Mouse (Mus musculus) kidney, postnatal 4 days (tissue): Measurements from ENCODE around the gene Rtf2.

ENCODE experiments used
- DNase-seq, 2 experiments: peaks; one replicate each; pipeline ENCODE4 v3.0.0; 2021; ENCODE audit warnings: mixed read lengths in 2 of 2

Rtf2 gene

GRCm38 (mm10) chr2:172439843-172440639, at the start of gene Rtf2:
Rtf2 (plus strand) TSS chr2:172440556.
- DNase-seq = peak; percentile 99 to 100

GRCm38 (mm10) chr2:172392041-172392521, 48.3 kb upstream of the Rtf2 start:
- DNase-seq = no peak

- peak; percentile 37 to 54 for DNase-seq
Observed at GRCm38 (mm10) chr2:172393391-172394051, 46.8 kb upstream of the Rtf2 start, which contains the start of gene Cass4. Cass4 (plus strand) TSS chr2:172393794.

DNA sequence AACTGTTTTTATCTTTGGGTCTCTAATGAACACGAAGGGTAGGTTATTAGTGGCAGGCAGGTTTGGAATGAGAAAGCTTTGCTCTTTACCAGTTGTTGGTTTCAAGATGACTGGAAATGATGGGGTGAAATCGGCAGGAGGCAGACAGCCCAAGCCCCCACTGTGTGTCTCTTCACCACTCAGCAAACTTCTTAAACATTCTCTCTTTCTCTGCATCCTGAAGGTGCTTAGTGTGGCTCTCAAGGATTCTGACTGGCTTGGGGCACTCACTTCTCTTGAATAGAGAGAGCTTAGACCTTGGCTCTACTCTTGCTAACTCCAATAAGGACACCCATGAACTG, 46.3 kb upstream of the Rtf2 start:
- DNase-seq = no peak

- DNase-seq = no peak
Observed at GRCm38 (mm10) chr2:172394671-172395070, 45.7 kb upstream of the Rtf2 start.

DNA sequence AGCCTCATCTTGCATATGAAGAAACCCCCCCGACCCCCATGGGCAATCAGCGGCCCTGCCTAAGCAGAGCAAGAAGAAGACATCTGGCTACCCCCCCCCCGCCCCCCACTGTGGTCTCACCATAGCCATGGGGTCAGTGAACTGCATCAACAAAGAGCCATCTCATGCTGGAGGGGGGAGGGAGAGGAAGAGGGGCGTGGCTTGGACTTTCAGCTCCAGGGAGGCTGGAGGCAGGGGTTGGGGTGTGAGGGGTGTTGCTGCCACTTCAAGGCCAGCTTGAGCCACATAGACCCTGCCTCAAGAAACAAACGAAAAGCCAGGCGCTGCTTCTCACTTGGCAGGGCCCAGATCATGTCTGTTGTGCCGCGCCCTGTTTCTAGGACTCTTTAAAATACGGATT, 44.4 kb upstream of the Rtf2 start:
- DNase-seq = no peak

- DNase-seq = peak in 1 of 2 experiments; percentile 29
Observed at GRCm38 (mm10) chr2:172399901-172400300, 40.5 kb upstream of the Rtf2 start.

DNA sequence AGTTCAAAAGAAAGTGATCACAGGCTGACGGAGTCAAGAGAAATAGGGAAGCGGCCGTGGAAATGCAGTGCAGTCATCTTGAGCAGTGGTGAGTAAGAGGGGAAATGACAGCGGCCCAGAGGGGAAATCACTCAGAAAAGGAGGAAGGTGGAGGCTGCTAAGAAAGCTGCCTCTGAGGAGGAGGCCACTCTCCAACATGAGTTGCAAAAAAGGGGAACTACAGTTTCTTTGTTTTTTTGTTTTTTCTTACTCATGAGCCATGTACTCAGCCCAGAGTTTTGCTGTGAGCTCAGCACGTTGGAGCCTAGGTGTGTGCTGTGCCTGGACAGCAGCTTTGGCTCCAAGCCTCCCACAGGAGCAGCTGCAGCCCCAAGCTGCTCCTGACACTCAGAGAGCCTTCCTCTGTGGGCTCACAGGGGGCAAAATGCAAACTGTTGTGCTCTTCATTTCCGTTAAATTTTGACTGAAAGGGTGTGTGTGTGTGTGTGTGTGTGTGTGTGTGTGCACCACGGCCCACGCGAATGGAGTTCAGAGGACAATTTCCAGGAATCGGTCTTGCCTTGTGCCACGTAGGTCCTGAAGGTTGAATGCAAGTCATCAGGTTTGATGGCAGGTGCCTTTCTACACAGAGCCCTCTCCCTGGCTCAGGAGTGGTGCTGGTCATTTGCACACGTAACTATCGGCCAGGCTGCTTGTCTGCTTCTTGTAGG, 39.1 kb upstream of the Rtf2 start:
- DNase-seq = no peak

- no peak for DNase-seq
Observed at GRCm38 (mm10) chr2:172404239-172404638, 36.1 kb upstream of the Rtf2 start.

DNA sequence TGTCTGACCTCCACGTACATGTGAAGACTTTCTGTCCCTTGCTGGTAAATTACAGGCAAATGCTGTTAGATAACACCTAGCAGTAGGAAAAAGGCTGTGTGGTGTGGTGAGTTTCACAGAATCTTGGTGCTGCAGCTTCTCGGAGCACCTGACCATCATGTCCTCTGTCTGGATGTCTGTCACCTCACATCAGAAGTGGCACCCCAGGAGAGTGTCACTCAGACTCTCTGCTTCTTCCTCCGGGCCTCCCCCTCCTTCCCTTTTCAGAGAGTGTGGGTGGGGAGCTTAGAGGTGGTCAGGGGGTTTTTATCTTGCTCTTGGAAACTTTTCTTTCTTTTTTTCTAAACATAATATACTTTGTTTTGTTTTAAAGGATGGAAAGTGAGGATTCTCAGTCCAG, 35.3 kb upstream of the Rtf2 start:
- no peak for DNase-seq

GRCm38 (mm10) chr2:172406173-172406572, 34.2 kb upstream of the Rtf2 start:
- DNase-seq = no peak

DNA sequence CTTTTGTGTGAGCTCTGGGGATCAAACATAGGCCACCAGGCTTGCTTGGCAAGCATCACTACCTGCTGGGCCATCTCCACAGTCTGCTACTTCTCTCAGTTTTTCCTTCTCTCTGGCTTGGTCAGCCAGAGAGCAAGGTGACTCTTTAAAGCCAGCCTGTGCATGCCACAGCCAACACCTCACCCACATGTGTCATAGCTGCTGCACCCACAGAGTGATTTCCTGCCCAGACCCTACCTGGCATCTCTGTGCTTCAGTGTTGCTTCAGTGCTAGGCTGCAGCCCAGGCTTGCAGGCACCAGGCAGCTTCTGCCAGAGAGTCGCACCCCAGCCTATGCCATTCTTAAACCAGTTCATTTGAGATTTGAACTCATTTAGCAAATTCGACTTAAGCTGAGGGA, 32.9 kb upstream of the Rtf2 start:
- DNase-seq = no peak

- no peak for DNase-seq
Observed at GRCm38 (mm10) chr2:172410686-172411085, 29.7 kb upstream of the Rtf2 start.

DNA sequence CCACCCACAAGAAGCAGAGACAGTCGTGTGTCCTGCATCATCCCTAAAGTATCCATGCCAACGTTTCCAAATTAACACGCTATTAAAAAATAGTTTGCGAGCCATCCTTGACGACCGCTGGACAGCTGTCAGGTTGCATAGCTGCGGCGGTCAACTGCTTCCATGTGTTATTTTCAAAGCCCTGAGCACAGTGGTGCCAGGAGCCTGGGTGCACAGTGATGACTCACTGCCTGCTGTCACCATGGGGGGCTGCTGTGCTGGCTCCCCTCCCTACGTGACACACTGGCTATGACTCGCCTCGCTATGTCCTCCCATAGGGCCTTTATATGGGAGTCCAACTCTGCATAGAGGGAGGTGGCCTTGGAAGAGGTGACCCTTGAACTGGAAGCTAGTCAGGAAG, 29.3 kb upstream of the Rtf2 start:
- DNase-seq = no peak

DNA sequence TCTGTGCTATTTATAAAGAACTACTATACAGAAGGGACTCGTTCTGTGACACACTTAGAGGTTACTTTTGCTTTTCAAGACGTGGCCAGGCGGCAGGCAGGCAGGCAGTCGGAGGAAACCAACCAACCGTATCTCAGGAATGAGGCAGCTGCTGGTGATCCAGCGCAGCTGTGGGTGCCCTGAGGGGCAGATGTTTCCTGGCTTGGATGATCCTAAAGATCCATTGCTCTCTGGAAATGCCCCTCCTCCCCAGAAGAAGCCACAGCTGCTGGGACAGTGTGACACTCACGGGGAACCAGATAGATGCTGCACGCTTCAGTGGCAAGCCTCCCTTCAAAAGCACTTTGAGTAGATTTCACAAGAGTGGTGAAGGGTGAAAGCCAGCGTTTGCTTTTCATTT, 27.9 kb upstream of the Rtf2 start:
- DNase-seq = peak; percentile 57 to 72

- peak; percentile 15 to 39 for DNase-seq
Observed at GRCm38 (mm10) chr2:172413273-172413672, 27.1 kb upstream of the Rtf2 start.

DNA sequence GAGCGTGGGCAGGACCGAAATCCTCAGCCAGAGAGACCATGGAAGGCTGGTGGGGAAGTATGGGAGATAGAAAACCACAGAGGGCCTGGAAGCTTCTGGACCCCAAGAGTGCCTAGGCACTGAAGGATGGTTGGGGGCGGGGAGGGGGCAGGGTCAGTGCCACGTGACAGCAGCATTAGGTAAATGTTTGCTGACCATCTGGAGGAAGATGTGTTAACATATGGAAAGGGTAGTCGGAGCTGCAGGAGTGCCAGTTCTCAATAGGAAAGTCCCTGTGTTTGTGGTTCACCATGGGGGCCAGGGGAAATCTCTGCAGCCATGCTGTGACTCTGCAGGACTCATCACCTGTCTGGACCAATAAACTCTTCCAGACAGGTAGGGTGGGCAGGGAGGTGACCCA, 26.5 kb upstream of the Rtf2 start:
- DNase-seq = no peak

GRCm38 (mm10) chr2:172416218-172416617, 24.1 kb upstream of the Rtf2 start:
- DNase-seq = no peak

DNA sequence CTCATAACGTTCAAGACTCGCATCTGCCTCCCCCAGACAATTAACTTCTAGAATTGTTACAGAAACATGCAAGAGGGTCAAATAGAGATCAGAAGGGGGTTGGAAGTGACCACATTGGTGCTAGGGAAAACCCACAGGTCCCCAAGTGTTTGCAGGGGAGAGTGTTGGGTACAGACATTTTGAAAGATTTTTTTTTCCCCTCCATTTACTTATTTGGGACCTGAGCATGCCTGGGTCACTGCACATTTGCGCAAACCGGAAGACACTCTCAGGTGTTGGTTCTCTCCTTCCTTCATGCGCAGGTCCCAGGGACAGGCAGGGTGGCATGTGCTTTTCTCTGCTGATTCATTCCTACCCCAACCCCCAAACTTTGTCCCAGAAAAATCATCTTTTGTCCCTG, 23.5 kb upstream of the Rtf2 start:
- DNase-seq = no peak

GRCm38 (mm10) chr2:172418208-172418607, 22.1 kb upstream of the Rtf2 start:
- no peak for DNase-seq

GRCm38 (mm10) chr2:172430609-172431008, 9.7 kb upstream of the Rtf2 start:
- peak; percentile 52 to 70 for DNase-seq

- no peak for DNase-seq
Observed at GRCm38 (mm10) chr2:172433746-172434145, 6.6 kb upstream of the Rtf2 start.

DNA sequence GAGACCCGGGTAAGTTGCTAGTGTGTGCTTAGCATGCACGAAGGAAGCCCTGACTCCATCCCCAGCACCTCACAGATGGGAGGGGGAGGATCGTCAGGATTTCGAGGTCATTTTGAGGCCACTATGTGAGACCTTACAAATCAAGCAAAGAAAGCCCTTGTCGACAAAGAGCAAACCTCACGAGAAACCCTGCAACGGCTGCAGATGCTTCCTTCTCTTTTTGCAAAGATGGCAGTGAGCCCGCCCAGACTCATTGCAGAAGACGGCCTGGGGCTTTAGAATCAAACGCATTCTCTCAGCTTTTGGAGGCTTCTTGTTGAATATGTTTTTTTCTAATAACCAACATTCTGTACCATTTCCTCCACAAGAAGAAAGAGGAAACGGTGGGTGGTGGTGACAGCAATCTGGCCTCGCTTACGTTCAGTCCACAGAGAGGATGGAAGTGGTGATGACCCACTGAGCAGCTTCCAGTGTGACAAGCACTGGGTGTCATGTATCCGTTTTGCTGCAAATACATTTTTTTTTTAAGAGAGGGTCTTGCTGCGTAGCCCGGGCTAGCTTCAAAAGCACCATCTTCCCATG, 2.9 kb upstream of the Rtf2 start:
- no peak for DNase-seq
